Mouse (Mus musculus): Measurements from ENCODE around the gene Lpar3. TPM values are rescaled to one million over a fixed set of nuclear protein-coding genes. Genes with fewer than 3 reads are reported as not detected.

Gene Lpar3
- polyA plus RNA-seq, 1 experiment = not detected

DNA sequence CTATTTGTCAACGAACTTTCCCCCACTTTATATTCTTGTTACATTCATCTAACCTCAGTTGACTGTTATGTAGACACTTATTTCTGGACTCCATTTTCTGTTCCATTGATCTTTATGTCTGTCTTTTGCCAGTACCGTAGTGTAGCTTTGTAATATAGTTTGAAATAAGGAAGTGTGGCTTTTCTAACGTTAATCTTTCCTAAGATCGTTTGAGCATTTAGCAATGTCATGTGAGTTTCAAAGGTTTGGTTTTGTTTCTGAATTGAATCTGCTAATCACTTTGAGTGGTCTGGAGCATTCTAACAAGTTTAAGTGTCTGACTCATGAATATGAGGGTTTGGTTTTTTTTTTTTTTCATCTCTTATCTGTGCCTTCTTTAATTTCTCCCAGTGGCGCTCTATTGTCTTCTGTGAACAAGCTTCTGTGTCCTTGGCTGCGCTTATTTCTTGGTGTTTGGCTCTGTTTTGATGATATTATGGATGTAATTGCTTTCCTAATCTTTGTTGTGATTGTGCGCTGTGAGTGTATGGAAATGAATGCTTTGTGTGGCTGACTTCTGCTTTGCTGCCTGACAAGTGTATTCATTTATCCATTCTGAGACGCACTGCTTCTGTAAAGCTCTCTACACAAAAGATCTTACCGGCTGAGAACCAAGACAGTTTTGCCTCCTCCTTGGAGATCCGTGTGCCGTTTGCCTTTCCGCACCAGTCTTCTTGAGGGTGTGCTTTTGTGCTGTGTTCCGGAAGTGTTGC lies 8.0 kb downstream of the Lpar3 start:
- no peak overlapping the region for H3K4me3 ChIP-seq (replicated peaks)
- H3K27me3 ChIP-seq (replicated peaks) = peaks cover 14% of the 10 kb centered on the region
- no peaks in the 10 kb centered on the region for H3K36me3 ChIP-seq (replicated peaks; ENCODE audit: low read length)
- no peaks in the 10 kb centered on the region for H3K4me1 ChIP-seq
- TF ChIP-seq GATA1 (IDR thresholded peaks at IDR 0.05; ENCODE audit: borderline replicate concordance, low read length) (no peak), FLI1 (IDR thresholded peaks at IDR 0.05; ENCODE audit: low read length) (no peak)
- H3K9me3 ChIP-seq = no peaks in the 10 kb centered on the region

DNA sequence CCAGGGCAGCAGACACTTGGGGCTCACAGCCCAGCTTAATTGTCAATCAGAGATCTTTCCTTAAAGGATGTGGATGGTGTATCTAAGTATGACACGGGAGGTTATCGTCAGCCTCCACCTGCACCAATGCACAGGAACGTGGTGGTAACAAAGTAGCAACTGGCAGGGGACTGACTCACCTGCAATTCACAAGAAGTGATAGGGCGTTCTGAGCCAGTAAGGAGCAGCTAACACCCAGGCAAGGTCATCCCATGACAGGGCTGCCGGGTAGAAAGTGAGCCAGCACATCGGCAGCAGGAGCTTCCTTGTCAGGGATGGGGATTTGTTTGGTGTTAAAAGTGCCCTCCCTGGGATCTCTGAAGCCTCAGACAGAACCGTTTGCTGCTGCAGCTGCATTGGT lies 11.9 kb downstream of the Lpar3 start:
- peaks cover 4% of the 10 kb centered on the region for H3K27me3 ChIP-seq (replicated peaks)
- H3K4me1 ChIP-seq = no peaks in the 10 kb centered on the region
- H3K4me3 ChIP-seq (replicated peaks) = no peak overlapping the region
- H3K9me3 ChIP-seq = no peaks in the 10 kb centered on the region
- TF ChIP-seq FLI1 (IDR thresholded peaks at IDR 0.05; ENCODE audit: low read length) (no peak), GATA1 (IDR thresholded peaks at IDR 0.05; ENCODE audit: borderline replicate concordance, low read length) (no peak)
- H3K36me3 ChIP-seq (replicated peaks; ENCODE audit: low read length) = no peaks in the 10 kb centered on the region

DNA sequence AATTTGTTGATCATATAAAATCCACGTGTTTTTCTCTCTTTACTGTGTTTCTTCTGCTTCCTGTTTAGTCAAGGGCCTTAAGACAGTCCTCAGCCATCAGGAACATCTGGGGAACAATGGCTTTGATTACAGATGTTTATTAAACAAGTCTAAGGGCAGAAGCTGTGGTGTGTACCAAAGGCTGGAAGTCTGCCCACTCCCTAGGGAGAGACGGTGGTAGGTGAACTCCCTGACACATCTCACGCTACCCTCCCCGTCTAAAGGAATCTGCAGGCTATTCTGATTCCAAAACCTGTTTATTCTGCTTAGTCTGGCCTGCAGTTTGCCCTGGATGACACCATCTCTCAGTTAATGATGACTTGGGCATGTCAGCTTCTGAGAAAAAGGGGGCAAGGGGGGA lies 13.0 kb downstream of the Lpar3 start:
- no peak for TF ChIP-seq FLI1 (IDR thresholded peaks at IDR 0.05; ENCODE audit: low read length)
- TF ChIP-seq GATA1 (IDR thresholded peaks at IDR 0.05; ENCODE audit: borderline replicate concordance, low read length) = no peak
- peaks cover 4% of the 10 kb centered on the region for H3K27me3 ChIP-seq (replicated peaks)
- no peaks in the 10 kb centered on the region for H3K4me1 ChIP-seq
- H3K36me3 ChIP-seq (replicated peaks; ENCODE audit: low read length) = no peaks in the 10 kb centered on the region
- H3K4me3 ChIP-seq (replicated peaks) = no peak overlapping the region
- H3K9me3 ChIP-seq = no peaks in the 10 kb centered on the region

DNA sequence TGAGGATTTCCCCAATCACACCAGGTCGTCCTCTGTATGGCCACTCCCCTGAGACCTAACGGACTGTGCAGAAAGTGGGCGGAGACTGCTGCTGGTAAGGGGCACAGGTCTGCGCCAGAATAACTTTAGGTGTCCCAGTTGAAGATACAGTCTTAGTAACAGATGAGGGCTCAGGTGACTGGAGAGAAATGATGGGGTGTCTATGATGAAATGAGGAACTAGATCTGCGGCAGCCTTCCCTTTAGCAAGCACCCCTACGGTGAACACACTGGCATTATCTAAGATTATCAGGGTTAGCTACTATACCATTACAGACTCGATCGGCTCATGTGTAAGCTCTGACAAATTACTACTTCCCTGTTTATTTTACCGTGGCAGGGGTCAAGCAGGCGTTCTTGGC lies 13.8 kb downstream of the Lpar3 start:
- Histone ChIP-seq H3K36me3 (replicated peaks; ENCODE audit: low read length) (no peaks in the 10 kb centered on the region), H3K4me3 (replicated peaks) (no peak overlapping the region), H3K9me3 (no peaks in the 10 kb centered on the region), H3K4me1 (no peaks in the 10 kb centered on the region), H3K27me3 (replicated peaks) (peaks cover 4% of the 10 kb centered on the region)
- no peak for TF ChIP-seq GATA1 (IDR thresholded peaks at IDR 0.05; ENCODE audit: borderline replicate concordance, low read length)
- no peak for TF ChIP-seq FLI1 (IDR thresholded peaks at IDR 0.05; ENCODE audit: low read length)

DNA sequence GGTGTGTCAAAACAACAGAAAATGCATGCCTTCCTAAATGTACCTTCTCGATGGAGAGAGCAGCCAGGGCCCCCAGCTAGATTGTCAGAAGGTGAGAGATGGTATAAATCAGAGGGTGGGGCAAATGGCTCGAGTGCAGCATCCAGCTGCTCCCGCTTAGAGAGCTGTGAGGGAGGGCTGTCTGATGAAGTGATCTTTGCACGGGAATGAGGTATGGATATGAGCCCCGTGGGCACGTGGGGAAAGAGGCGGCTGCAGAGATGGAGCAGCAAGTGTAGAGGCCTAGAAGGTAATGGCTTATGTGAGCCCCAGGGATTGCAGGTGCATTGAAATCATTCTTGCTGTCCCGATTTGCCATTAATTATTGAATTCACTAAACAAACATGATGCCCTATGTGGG lies 15.5 kb downstream of the Lpar3 start:
- peaks cover 4% of the 10 kb centered on the region for H3K27me3 ChIP-seq (replicated peaks)
- no peaks in the 10 kb centered on the region for H3K36me3 ChIP-seq (replicated peaks; ENCODE audit: low read length)
- TF ChIP-seq FLI1 (IDR thresholded peaks at IDR 0.05; ENCODE audit: low read length) (no peak), GATA1 (IDR thresholded peaks at IDR 0.05; ENCODE audit: borderline replicate concordance, low read length) (no peak)
- no peak overlapping the region for H3K4me3 ChIP-seq (replicated peaks)
- H3K4me1 ChIP-seq = no peaks in the 10 kb centered on the region
- H3K9me3 ChIP-seq = peaks cover 6% of the 10 kb centered on the region; the same call in 1 of the 2 replicates

DNA sequence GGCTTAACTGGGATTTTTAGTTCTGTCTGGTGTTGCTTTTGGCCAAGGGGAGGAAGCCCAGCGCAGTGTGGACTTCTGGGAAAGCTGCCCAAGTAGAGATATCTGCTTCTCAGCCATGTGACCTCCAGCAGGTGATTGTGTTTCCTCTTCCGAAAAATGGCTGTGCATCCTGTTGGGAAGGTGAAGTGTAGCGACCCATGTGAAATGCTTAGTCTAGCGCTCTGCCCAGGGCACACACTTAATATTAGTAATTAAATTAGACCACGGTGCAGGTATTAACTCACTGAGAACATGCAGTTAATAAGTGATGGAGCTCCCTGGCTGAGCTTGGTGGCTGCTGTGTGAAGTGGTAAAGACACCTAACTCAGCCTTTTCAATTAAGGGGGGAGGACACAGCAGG lies 16.9 kb downstream of the Lpar3 start:
- H3K36me3 ChIP-seq (replicated peaks; ENCODE audit: low read length) = no peaks in the 10 kb centered on the region
- no peaks in the 10 kb centered on the region for H3K4me1 ChIP-seq
- H3K4me3 ChIP-seq (replicated peaks) = no peak overlapping the region
- no peak for TF ChIP-seq FLI1 (IDR thresholded peaks at IDR 0.05; ENCODE audit: low read length)
- TF ChIP-seq GATA1 (IDR thresholded peaks at IDR 0.05; ENCODE audit: borderline replicate concordance, low read length) = no peak
- H3K27me3 ChIP-seq (replicated peaks) = peaks cover 4% of the 10 kb centered on the region
- H3K9me3 ChIP-seq = peaks cover 8% of the 10 kb centered on the region; the same call in 1 of the 2 replicates

DNA sequence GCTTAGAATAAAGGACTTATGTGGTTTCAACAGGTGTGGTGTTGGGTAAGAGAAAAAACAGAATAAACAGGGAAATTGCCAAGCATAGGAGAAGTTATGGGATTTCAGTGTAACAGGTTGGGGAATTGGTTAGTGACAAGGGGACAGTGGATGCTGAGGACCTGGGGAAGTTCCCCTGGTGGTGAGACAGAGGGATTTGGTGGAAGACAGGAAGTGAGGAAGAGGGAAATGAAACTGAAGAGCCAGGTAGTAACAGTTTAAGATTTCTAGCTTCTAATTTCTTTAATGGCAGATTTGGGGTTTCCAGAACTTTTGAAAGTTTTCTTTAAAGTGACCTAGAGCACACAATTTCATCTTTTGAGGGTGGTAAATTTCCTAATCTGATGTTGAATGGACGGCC lies 23.9 kb downstream of the Lpar3 start:
- H3K9me3 ChIP-seq = peaks cover 8% of the 10 kb centered on the region; the same call in 1 of the 2 replicates

DNA sequence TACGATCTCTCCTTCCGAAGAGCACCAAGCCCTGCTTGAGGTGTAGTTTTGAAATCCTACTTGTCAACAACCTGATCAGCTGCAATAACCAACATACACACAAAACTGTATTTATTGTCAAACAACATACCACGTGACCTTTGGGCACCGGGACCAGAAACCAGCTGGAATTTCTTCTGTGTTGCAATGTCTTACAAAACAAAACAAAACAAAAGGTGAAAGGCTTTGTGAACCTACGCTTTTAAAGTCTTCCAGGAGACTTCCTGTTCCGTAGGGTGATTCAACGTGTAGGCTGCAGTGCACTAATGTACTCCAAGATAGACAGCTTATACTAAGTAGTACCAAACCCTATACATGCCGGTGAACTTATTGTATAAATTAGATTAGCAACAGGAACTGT lies 25.8 kb downstream of the Lpar3 start:
- H3K4me1 ChIP-seq = no peaks in the 10 kb centered on the region
- TF ChIP-seq FLI1 (IDR thresholded peaks at IDR 0.05; ENCODE audit: low read length) (no peak), GATA1 (IDR thresholded peaks at IDR 0.05; ENCODE audit: borderline replicate concordance, low read length) (no peak)

More for the DNA sequence above, 23.9 kb downstream of the Lpar3 start:
- H3K36me3 ChIP-seq (replicated peaks; ENCODE audit: low read length) = no peaks in the 10 kb centered on the region
- H3K27me3 ChIP-seq (replicated peaks) = peaks cover 4% of the 10 kb centered on the region
- H3K4me1 ChIP-seq = no peaks in the 10 kb centered on the region
- no peak overlapping the region for H3K4me3 ChIP-seq (replicated peaks)
- TF ChIP-seq GATA1 (IDR thresholded peaks at IDR 0.05; ENCODE audit: borderline replicate concordance, low read length) = no peak

DNA sequence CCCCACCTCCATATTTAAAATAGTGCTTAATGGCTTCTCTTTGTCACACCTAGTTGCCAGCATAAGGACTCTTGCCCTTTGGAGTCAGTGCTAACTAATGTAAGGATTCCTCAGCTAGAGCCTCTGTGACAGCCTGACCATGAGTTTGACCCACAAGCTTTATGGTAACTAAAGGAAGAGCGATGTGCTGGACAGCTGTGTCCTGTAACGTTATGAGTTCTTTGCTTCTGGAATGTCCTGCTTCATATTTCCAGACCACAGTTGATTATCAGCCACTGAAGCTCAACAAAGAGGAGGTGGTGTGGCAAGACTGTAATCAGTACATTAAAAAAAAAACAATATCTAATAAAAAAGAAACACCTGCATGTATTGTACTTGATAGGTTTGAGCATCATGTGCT lies 26.2 kb downstream of the Lpar3 start:
- no peaks in the 10 kb centered on the region for H3K36me3 ChIP-seq (replicated peaks; ENCODE audit: low read length)

More for the DNA sequence above, 25.8 kb downstream of the Lpar3 start:
- Histone ChIP-seq H3K36me3 (replicated peaks; ENCODE audit: low read length) (no peaks in the 10 kb centered on the region), H3K4me3 (replicated peaks) (no peak overlapping the region), H3K9me3 (no peaks in the 10 kb centered on the region), H3K27me3 (replicated peaks) (peaks cover 2% of the 10 kb centered on the region)

DNA sequence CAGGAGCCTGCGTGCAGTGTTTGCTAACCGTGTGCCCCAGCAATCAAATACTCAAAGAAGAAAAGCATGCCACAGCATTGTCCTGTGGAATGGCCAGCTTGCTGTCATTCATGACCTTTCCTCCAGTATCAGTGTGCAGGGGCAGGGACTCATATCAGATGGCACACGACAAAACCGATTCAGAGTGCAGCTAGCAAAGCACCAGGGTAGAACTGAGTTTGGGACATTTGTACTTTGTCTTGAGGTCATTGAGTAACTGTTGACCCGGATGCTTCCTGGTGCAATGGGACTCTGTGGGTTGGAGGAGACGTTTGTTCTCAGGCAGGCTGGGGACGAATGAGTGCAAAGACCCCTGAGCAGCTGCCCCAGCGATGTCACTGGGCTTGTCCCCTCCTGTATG lies 29.1 kb downstream of the Lpar3 start:
- Histone ChIP-seq H3K9me3 (no peaks in the 10 kb centered on the region), H3K27me3 (replicated peaks) (peaks cover 7% of the 10 kb centered on the region), H3K4me3 (replicated peaks) (no peak overlapping the region), H3K36me3 (replicated peaks; ENCODE audit: low read length) (no peaks in the 10 kb centered on the region), H3K4me1 (no peaks in the 10 kb centered on the region)
- no peak for TF ChIP-seq FLI1 (IDR thresholded peaks at IDR 0.05; ENCODE audit: low read length)
- no peak for TF ChIP-seq GATA1 (IDR thresholded peaks at IDR 0.05; ENCODE audit: borderline replicate concordance, low read length)

More for the DNA sequence above, 26.2 kb downstream of the Lpar3 start:
- Histone ChIP-seq H3K9me3 (no peaks in the 10 kb centered on the region), H3K4me3 (replicated peaks) (no peak overlapping the region), H3K4me1 (no peaks in the 10 kb centered on the region), H3K27me3 (replicated peaks) (peaks cover 2% of the 10 kb centered on the region)
- TF ChIP-seq FLI1 (IDR thresholded peaks at IDR 0.05; ENCODE audit: low read length) = no peak
- TF ChIP-seq GATA1 (IDR thresholded peaks at IDR 0.05; ENCODE audit: borderline replicate concordance, low read length) = no peak
